Mouse (Mus musculus): Measurements from ENCODE around the gene Agap2.
"Not testable (repeated sequence)": the region's sequence is repeated elsewhere in the genome, so short reads cannot be mapped to it uniquely, and the experiment has no call there.

Gene Agap2

GRCm38 (mm10) chr10:127059174-127059967 lies 15.7 kb upstream of the Agap2 start:
- no peak for DNase-seq (ENCODE audit: low spot score in 2 of 2)

- peak in 1 of 2 experiments; percentile 56 for DNase-seq (ENCODE audit: low spot score in 2 of 2)
These were observed 14.8 kb upstream of the Agap2 start, which contains the start of gene March9 for GRCm38 (mm10) chr10:127059968-127060916. March9 (minus strand) TSS chr10:127060184.

- DNase-seq (ENCODE audit: low spot score in 2 of 2) = no peak
These were observed 14.0 kb upstream of the Agap2 start for GRCm38 (mm10) chr10:127061085-127061484.

- no peak for DNase-seq (ENCODE audit: low spot score in 2 of 2)
These were observed 13.6 kb upstream of the Agap2 start for GRCm38 (mm10) chr10:127061513-127061912.

GRCm38 (mm10) chr10:127062101-127062500 lies 13.0 kb upstream of the Agap2 start:
- DNase-seq (ENCODE audit: low spot score in 2 of 2) = not testable (repeated sequence)

- DNase-seq (ENCODE audit: low spot score in 2 of 2) = no peak
These were observed 12.6 kb upstream of the Agap2 start for GRCm38 (mm10) chr10:127062503-127062902.

- DNase-seq (ENCODE audit: low spot score in 2 of 2) = peak; percentile 97 to 98
These were observed 11.7 kb upstream of the Agap2 start, which contains the start of gene Cdk4 for GRCm38 (mm10) chr10:127063239-127063872. Cdk4 (plus strand) TSS chr10:127063534.

- no peak for DNase-seq (ENCODE audit: low spot score in 2 of 2)
These were observed 10.9 kb upstream of the Agap2 start for GRCm38 (mm10) chr10:127063913-127064870.

GRCm38 (mm10) chr10:127065981-127066380 lies 9.1 kb upstream of the Agap2 start:
- no peak for DNase-seq (ENCODE audit: low spot score in 2 of 2)

GRCm38 (mm10) chr10:127066519-127067018 lies 8.5 kb upstream of the Agap2 start:
- DNase-seq (ENCODE audit: low spot score in 2 of 2) = no peak

GRCm38 (mm10) chr10:127068360-127069038 lies 6.6 kb upstream of the Agap2 start:
- DNase-seq (ENCODE audit: low spot score in 2 of 2) = no peak

GRCm38 (mm10) chr10:127069281-127070189 lies 5.5 kb upstream of the Agap2 start:
- DNase-seq (ENCODE audit: low spot score in 2 of 2) = no peak

GRCm38 (mm10) chr10:127070190-127071121 lies 4.6 kb upstream of the Agap2 start, which contains the start of gene Tspan31:
Tspan31 (minus strand) TSS chr10:127070264.
- peak in 1 of 2 experiments; percentile 85 for DNase-seq (ENCODE audit: low spot score in 2 of 2)

GRCm38 (mm10) chr10:127071203-127071602 lies 3.9 kb upstream of the Agap2 start:
- no peak for DNase-seq (ENCODE audit: low spot score in 2 of 2)

- DNase-seq (ENCODE audit: low spot score in 2 of 2) = not testable (repeated sequence)
These were observed 2.8 kb upstream of the Agap2 start for GRCm38 (mm10) chr10:127072270-127072669.

- DNase-seq (ENCODE audit: low spot score in 2 of 2) = not testable (repeated sequence)
These were observed 2.1 kb upstream of the Agap2 start for GRCm38 (mm10) chr10:127072969-127073368.

- no peak for DNase-seq (ENCODE audit: low spot score in 2 of 2)
These were observed 1.1 kb upstream of the Agap2 start for GRCm38 (mm10) chr10:127073981-127074380.

GRCm38 (mm10) chr10:127075651-127076050 lies 567 bp downstream of the Agap2 start:
- no peak for DNase-seq (ENCODE audit: low spot score in 2 of 2)

Measured in frontal cortex, postnatal 25 days (tissue).